Mouse (Mus musculus) urinary bladder, postnatal 36 days (tissue): ENCODE results near the gene Hmga2.
"Not testable (repeated sequence)": the region's sequence is repeated elsewhere in the genome, so short reads cannot be mapped to it uniquely, and the experiment has no call there.

Experiments used
- DNase-seq, 2 experiments: peaks; one replicate each; pipeline ENCODE4 v3.0.0; 2022; ENCODE audit warnings: low spot score in 2 of 2, mixed read lengths in 1 of 2

Hmga2 gene

GRCm38 (mm10) chr10:120391971-120392716 is 84.1 kb downstream of the Hmga2 start:
- DNase-seq: no peak

DNA sequence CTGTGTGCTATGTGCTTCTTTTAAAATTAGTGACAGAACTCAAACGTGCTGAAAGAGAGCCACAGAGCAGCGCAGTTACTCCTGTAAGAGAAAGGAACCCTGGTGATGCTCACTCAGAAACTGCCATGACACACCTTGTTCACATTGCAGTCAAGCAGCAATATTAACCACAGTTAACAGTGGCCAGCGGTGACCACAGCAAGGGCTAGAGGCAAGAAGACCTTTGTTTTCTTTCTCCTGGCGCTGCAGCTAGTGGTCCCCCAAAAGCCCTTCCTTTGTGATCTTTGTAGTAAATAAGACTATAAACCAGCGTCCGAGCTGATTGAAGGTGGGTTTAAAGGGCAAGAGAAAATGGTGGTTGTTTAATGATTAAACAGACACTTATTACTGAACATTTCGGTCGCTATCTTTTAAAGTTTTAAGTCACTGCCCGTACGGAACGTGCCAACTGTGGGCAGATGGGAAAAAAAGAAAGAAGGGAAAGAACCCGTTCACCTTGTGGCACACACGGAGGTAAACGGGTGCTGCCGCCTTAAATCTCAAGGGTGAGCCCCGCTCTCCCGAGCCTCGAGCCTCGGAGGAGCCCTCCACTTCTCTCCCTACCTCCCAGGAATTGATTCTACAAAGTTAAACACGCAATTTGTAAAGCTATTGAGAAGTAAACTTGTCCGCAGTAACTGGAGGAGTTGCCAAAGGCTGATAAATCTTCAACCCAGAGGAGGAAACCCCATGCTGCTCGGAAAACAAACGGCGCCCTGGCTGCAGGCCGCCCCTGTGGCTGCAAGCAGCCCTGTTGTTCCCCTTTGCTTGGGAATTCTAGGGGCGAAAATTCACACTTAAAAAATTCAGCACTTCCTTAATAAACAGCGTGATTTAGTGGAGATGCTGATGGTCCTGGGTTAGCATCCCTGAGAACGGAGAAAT is 85.1 kb downstream of the Hmga2 start:
- DNase-seq: no peak

DNA sequence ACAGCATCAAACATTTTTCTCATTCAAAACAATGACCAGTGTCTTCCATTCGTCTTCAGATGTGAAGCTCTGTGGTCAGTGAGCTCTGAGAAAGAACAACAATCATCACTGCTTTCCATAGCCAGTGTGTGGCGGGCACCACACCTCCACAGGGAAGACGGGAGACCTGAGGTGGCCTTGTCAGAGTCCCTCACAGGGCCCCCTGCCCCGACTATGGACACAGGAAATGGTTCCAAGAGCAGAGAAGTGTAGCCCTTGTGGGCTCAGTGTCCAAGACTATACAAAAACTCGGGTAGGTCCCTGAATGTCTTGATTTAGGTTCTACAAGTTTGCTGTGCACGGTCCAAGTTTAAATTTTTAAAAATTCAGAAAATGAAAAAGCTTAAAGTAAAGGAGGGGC is 86.6 kb downstream of the Hmga2 start:
- DNase-seq: no peak

DNA sequence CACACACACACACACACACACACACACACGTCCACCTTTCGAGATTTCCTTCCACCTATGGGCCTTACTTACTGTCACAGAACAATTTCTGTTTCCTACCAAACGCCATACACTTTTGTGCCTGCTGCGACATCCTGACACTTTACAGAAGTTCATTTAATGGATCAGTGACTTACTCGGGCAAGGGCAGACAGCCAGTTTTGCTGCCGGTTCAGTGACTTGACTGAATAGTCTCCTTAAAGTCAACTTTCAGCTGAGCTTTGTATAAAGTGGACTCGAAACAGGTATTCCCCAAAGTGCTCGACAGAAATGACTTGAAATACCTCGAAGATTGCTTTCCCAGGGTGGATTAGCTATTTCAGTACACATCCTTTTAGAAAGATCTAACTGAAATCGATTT is 87.3 kb downstream of the Hmga2 start:
- DNase-seq: no peak

GRCm38 (mm10) chr10:120388400-120388871 is 87.8 kb downstream of the Hmga2 start:
- no peak for DNase-seq

DNA sequence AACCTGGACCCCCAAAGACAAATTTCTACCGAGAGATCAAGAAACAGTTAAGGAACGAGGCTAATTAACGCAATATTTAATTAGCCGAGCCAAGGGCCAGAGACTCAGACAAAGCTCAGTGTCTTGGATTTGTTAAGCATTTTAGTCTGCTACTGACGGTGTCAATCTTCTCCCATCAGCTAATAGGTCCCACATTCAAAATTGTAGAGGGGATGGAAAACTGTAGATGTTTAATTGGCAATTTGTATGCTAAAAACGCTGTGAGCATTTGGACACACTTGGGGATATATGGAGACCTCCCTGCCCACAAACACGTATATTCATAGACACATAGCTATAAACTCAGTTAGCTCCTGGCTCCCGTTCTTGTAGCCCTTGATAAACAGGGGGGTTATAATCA is 89.2 kb downstream of the Hmga2 start:
- DNase-seq: no peak

DNA sequence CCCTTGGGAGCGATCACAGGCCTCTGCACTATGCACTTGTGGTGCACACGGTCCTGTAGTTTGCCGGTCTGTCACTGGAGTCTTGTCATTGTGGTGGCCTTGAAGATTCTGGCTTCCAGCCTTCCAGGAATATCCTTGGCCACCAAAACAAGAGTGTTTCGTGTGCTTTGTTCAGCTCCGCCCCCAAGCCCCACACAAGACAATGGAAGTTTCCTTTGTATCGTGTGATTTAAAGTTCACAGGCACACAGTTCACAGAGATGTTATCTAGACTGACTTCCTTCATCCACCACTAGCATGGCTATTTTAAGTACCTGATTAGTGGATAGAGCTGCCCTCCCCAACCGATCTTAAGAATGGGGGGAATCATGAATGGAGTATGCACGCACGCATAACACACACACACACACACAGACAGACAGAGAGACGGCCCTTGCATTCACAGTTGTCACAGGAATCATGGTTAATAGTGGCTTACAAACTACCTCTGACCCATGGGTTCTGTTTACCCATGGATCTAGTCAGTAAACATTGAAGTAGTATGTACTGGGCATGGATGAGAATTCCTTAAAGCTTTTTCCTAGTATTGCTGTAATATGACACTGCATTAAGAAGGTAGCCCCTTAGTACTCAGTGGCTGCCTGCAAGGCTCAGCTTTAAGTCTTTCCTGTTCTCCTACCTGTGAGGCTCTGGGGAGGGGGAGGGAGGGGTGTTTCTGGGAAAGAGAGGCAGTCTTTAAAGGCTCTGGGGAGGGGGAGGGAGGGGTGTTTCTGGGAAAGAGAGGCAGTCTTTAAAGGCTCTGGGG is 91.3 kb downstream of the Hmga2 start:
- no peak for DNase-seq

GRCm38 (mm10) chr10:120384040-120384439 is 92.2 kb downstream of the Hmga2 start:
- DNase-seq: no peak

DNA sequence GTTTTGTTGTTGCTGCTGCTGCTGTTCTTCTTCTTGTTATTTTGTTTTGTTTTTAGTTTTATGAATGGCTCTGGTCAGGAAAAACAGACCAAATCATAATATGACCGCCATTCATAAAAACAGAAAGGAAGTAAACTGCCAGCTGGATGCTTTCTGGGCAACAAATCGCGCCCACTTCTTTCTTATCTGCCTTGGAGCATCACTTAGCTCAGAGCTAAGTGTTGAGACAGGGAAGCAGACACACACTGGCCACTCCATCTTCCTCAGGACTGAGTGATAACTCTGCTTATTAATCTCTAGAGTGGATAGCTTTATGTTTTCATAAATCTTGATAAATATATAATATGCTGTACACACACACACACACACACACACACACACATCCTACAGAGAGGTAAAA is 98.5 kb downstream of the Hmga2 start:
- no peak for DNase-seq

- peak in 1 of 2 experiments; percentile 36 for DNase-seq
These were observed 98.9 kb downstream of the Hmga2 start for GRCm38 (mm10) chr10:120377327-120377752.

- no peak for DNase-seq
These were observed 100.8 kb downstream of the Hmga2 start for GRCm38 (mm10) chr10:120375438-120375837.

GRCm38 (mm10) chr10:120371215-120371614 is 105.1 kb downstream of the Hmga2 start:
- no peak for DNase-seq

DNA sequence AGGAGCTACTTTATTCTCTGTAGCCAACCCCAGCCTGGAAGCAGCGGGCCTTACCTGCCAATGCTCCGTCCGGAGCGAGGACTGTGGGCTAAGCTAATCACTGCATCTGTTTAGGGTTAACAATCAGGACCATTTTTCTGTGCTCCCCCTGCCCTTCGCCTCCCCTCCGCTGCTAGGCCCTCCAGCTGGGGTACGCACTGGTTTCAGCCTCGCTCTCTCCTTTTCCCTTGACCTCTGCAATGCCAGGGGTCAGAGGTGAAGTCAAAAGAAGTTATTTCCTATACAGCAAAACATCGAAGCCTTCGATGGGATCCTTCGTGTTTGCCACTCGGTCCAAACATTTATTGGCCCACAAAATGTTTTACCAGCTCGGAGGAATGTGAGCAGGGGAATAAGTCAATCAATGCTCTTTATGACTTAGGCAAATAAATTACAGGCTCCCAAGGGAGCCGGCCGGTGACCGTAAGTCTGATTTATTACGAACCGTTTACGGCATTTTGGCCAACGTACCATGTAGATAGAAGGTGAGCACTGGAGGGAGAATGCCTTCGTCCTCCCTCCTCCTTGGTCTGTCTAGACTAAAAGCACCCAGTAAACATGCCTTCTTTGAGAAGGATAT is 107.0 kb downstream of the Hmga2 start:
- no peak for DNase-seq

GRCm38 (mm10) chr10:120366173-120366592 is 110.1 kb downstream of the Hmga2 start:
- not testable (repeated sequence) for DNase-seq

DNA sequence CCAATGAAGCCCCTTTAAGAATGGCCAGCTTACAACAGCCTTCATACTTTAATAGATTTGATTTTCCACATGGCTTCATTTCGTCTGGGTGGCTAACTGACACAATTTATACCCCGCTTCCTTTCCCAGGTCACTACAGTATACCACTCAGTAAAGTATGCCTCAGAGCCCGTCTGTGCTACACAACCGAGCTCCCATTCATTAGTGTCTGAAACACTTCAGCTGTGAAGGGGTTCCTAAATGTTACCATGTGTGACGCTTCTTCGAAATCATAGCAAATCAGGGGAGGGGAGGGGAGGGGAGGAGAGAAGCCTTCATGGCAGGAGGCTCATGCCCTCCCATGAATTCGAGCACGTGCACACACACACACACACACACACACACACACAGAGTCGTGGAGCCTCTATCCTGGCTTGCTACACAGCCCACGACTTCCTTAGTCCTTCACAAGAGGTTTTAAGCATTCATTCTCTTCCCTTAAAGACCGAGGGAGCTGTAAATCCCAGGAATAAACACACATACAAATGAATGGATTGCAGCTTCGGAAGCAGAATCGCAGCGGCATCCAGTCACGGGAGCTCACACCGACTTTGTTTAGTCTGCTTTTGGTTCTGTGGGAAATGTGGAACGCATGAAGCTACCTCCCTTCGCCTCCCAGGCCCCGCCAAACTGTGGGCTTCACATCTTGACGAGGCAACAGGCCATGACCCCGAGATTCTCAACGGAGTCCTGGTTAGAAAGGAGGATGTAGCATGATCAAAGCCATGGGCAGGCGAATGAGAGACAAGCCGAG is 110.7 kb downstream of the Hmga2 start:
- DNase-seq: no peak

GRCm38 (mm10) chr10:120363983-120364582 is 112.2 kb downstream of the Hmga2 start:
- DNase-seq: no peak

GRCm38 (mm10) chr10:120363298-120363982 is 112.8 kb downstream of the Hmga2 start:
- not testable (repeated sequence) for DNase-seq

- DNase-seq: no peak
These were observed 121.7 kb downstream of the Hmga2 start for GRCm38 (mm10) chr10:120354523-120355030.

- no peak for DNase-seq
These were observed 130.9 kb downstream of the Hmga2 start for GRCm38 (mm10) chr10:120345325-120345724.
